Mouse (Mus musculus): ENCODE measurements around the gene 1700020D05Rik.

DNA sequence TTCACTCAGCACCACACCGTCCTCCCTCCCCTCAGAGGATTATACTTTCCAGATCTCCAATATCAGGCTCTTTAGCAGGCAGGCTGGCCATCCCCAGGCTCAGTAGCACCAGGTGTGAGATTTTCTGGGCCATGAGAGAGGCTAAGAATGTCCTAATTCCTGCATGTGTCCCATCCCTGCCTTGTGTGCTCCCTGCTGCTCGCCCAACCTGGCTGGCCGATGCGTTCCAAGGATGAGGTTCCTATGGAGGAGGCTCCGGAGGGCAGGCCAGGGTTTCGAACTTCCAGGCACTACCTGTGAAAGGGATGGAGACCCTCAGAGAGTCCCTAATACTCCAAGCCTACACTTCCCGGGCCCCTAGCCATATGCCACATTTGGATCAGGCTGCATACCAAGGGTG, 17.8 kb downstream of the 1700020D05Rik start:
- TF ChIP-seq CTCF (IDR thresholded peaks at IDR 0.05; ENCODE audit: extremely low read depth, insufficient read depth, insufficient read length, insufficient replicate concordance) (no peak), POLR2A (IDR thresholded peaks at IDR 0.05; ENCODE audit: low read depth, low read length) (no peak)

All from spleen, adult 2 months (tissue).